Mouse (Mus musculus) embryonic fibroblast, embryonic 13.5 days (primary cell): Measurements from ENCODE around the gene A630001G21Rik. TPM values are rescaled to one million over a fixed set of nuclear protein-coding genes. Genes with fewer than 3 reads are reported as not detected.

Experiments used
- H3K27ac ChIP-seq: 2 replicates; pipeline ENCODE4 v1.5.1; 2012; ENCODE audit warnings: low read length, control low read depth, inconsistent platforms; ENCODE audit not compliant: insufficient read depth
- H3K4me1 ChIP-seq: 2 replicates; pipeline ENCODE4 v1.6.1; 2011; ENCODE audit warnings: low read length; ENCODE audit not compliant: control insufficient read depth, insufficient read depth
- H3K4me3 ChIP-seq: 2 replicates; pipeline ENCODE4 v1.5.1; 2011; ENCODE audit warnings: mild to moderate bottlenecking, control low read depth, low read length; ENCODE audit not compliant: insufficient read depth
- CTCF ChIP-seq: IDR thresholded peaks from 2 replicates; pipeline ENCODE4 v1.5.1; 2011; ENCODE audit warnings: mild to moderate bottlenecking, control low read depth, low read length, moderate library complexity, borderline replicate concordance; ENCODE audit not compliant: insufficient read depth
- POLR2A ChIP-seq: IDR thresholded peaks from 2 replicates; pipeline ENCODE4 v1.6.1; 2011; ENCODE audit warnings: low read depth, mild to moderate bottlenecking, control low read depth, low read length, moderate library complexity
- polyA plus RNA-seq: library from polyadenylated mRNA; stranded (reverse); fragments of >200 nt; gene quantifications from 2 replicates; pipeline ENCODE4 v1.2.4, GENCODE M21; 2011; ENCODE audit warnings: low read depth; ENCODE audit not compliant: missing spikeins, insufficient read length

Gene A630001G21Rik
- polyA plus RNA-seq, 1 experiment = 3.5 TPM

- no peak overlapping the region for H3K27ac ChIP-seq
- no peak overlapping the region for H3K4me3 ChIP-seq
- TF ChIP-seq POLR2A (no peak), CTCF (no peak)
- no peaks in the 10 kb centered on the region for H3K4me1 ChIP-seq
Measured at GRCm38 (mm10) chr1:85802517-85802916, 24.1 kb upstream of the A630001G21Rik start.

- TF ChIP-seq POLR2A = no peak
- TF ChIP-seq CTCF = no peak
- H3K4me1 ChIP-seq = no peaks in the 10 kb centered on the region
- no peak overlapping the region for H3K4me3 ChIP-seq
- no peak overlapping the region for H3K27ac ChIP-seq
Measured at GRCm38 (mm10) chr1:85799776-85800175, 21.3 kb upstream of the A630001G21Rik start.

GRCm38 (mm10) chr1:85795196-85795595 lies 16.8 kb upstream of the A630001G21Rik start:
- H3K4me1 ChIP-seq = no peaks in the 10 kb centered on the region
- no peak for TF ChIP-seq CTCF
- no peak for TF ChIP-seq POLR2A
- peak overlapping the region; percentile 8; the same call in 1 of the 2 replicates for H3K4me3 ChIP-seq
- H3K27ac ChIP-seq = no peak overlapping the region

- no peaks in the 10 kb centered on the region for H3K4me1 ChIP-seq
- peak overlapping the region; percentile 99 for H3K4me3 ChIP-seq
- peak overlapping the region; percentile 86 for H3K27ac ChIP-seq
- TF ChIP-seq POLR2A (peak; percentile 25; the same call in 1 of the 2 replicates), CTCF (no peak)
Measured at GRCm38 (mm10) chr1:85794106-85794771, 15.8 kb upstream of the A630001G21Rik start.

- TF ChIP-seq POLR2A (peak; percentile 91), CTCF (no peak)
- Histone ChIP-seq H3K27ac (peak within 1 kb of the TSS; percentile 86), H3K4me3 (peak within 1 kb of the TSS; percentile 99), H3K4me1 (no peaks in the 10 kb centered on the region)
Measured at GRCm38 (mm10) chr1:85793208-85794105, 15.0 kb upstream of the A630001G21Rik start, which contains the start of gene Cab39. Cab39 (plus strand) TSS chr1:85793441.

- Histone ChIP-seq H3K27ac (no peak overlapping the region), H3K4me3 (no peak overlapping the region), H3K4me1 (no peaks in the 10 kb centered on the region)
- no peak for TF ChIP-seq POLR2A
- no peak for TF ChIP-seq CTCF
Measured at GRCm38 (mm10) chr1:85791476-85791875, 13.0 kb upstream of the A630001G21Rik start.

GRCm38 (mm10) chr1:85790565-85790964 lies 12.1 kb upstream of the A630001G21Rik start:
- Histone ChIP-seq H3K4me1 (no peaks in the 10 kb centered on the region), H3K4me3 (no peak overlapping the region), H3K27ac (no peak overlapping the region)
- no peak for TF ChIP-seq CTCF
- TF ChIP-seq POLR2A = no peak

- TF ChIP-seq CTCF = no peak
- no peak for TF ChIP-seq POLR2A
- H3K4me3 ChIP-seq = no peak overlapping the region
- H3K27ac ChIP-seq = no peak overlapping the region
- no peaks in the 10 kb centered on the region for H3K4me1 ChIP-seq
Measured at GRCm38 (mm10) chr1:85779428-85780180, 1.2 kb upstream of the A630001G21Rik start.

- no peaks in the 10 kb centered on the region for H3K4me1 ChIP-seq
- no peak for TF ChIP-seq CTCF
- no peak overlapping the region for H3K4me3 ChIP-seq
- no peak overlapping the region for H3K27ac ChIP-seq
Measured at GRCm38 (mm10) chr1:85779012-85779411, 569 bp upstream of the A630001G21Rik start.
